Mouse (Mus musculus): ENCODE measurements around the gene Adipor2. TPM values are rescaled to one million over a fixed set of nuclear protein-coding genes. Genes with fewer than 3 reads are reported as not detected.

Gene Adipor2
- 35.3 and 42.0 TPM in 2 replicates for polyA plus RNA-seq (2015; fragmentation: Nextera tagmentation; extraction: Ambion mirVana)

DNA sequence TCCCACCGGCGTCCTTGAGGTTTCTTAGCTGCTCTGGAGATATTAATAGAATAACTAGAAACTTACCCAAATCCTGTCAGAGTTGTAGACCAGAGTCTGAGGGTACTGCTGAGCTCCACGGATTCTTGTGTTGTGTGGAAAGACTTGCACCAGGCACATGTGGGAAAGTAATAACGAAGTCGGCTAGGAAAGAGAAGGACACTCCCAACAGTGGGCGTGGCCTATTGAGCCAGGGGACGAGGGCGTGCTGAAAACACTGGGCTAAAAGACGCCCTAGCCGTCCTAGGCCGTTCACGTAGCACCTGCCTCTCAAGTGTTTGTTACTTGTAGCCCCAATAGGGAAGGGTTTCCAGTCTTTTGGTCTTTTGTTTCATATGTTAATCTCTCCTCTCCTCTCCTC is at the start of gene Adipor2:
Gene Adipor2 (minus strand): TSS at position 351 of the 400 bp plus-strand sequence.
- Histone ChIP-seq H3K9ac (replicated peaks) (no peak within 1 kb of the TSS), H3K27me3 (replicated peaks) (no peaks in the 10 kb centered on the region), H3K4me2 (peak within 1 kb of the TSS; percentile 40), H3K27ac (replicated peaks) (no peak within 1 kb of the TSS), H3K4me1 (peaks cover 12% of the 10 kb centered on the region), H3K4me3 (replicated peaks) (no peak within 1 kb of the TSS), H3K9me3 (replicated peaks) (no peaks in the 10 kb centered on the region), H3K36me3 (no peaks in the 10 kb centered on the region)
- ATAC-seq (ENCODE audit: low FRiP score): no peak
- 6% methylated on average over 12 of the region's 12 CpGs for WGBS

DNA sequence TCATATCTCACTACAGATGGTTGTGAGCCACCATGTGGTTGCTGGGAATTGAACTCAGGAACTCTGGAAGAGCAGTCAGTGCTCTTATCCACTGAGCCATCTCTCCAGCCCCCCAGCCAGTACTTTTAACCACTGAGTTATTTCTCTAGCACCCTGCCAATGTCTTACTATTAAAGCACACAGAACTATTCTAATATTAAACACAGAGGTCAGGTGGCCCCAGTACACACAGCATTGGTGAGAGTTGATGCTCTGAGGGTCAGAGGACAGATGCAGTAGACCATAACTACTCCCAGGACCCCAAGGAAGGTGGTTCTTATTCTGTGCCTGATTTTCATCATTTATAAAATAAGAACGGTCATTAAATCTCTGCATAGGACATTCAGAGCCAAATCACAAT is 48.7 kb upstream of the Adipor2 start:
- WGBS: 100% methylated on average over 1 of the region's 1 CpGs
- no peak overlapping the region for H3K27ac ChIP-seq (replicated peaks)
- ATAC-seq (ENCODE audit: low FRiP score): no peak

DNA sequence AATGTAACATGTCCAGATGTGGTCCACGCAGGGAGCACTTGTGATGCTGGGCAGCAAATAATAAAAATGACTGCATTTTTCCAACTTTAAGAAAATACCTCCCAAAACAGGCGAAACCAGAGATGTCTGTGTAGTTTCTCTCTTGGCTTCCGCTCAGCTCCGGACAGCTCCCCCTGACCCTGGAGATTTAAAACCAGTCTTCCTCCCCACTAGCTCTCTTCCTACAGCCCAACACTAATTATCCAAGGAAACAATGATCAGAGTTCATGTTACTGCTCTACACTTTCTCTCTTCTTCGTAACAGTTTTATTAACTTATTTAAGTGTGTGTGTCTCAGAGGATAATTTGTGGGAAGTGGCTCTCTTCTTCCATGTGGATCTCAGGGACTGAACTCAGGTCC is 42.9 kb upstream of the Adipor2 start:
- 70% methylated on average over 5 of the region's 5 CpGs for WGBS
- Histone ChIP-seq H3K9me3 (replicated peaks) (no peaks in the 10 kb centered on the region), H3K27ac (replicated peaks) (no peak overlapping the region), H3K4me3 (replicated peaks) (no peak overlapping the region), H3K9ac (replicated peaks) (no peak overlapping the region), H3K27me3 (replicated peaks) (no peaks in the 10 kb centered on the region), H3K36me3 (no peaks in the 10 kb centered on the region), H3K4me2 (no peak overlapping the region), H3K4me1 (0 out of 2 replicates have a peak, but pooled peaks cover 3% of the 10 kb centered on the region)
- ATAC-seq (ENCODE audit: low FRiP score): no peak

More for the DNA sequence above, 48.7 kb upstream of the Adipor2 start:
- Histone ChIP-seq H3K4me3 (replicated peaks) (no peak overlapping the region), H3K27me3 (replicated peaks) (no peaks in the 10 kb centered on the region), H3K36me3 (no peaks in the 10 kb centered on the region), H3K9me3 (replicated peaks) (no peaks in the 10 kb centered on the region), H3K4me2 (no peak overlapping the region), H3K9ac (replicated peaks) (no peak overlapping the region), H3K4me1 (no peaks in the 10 kb centered on the region)

DNA sequence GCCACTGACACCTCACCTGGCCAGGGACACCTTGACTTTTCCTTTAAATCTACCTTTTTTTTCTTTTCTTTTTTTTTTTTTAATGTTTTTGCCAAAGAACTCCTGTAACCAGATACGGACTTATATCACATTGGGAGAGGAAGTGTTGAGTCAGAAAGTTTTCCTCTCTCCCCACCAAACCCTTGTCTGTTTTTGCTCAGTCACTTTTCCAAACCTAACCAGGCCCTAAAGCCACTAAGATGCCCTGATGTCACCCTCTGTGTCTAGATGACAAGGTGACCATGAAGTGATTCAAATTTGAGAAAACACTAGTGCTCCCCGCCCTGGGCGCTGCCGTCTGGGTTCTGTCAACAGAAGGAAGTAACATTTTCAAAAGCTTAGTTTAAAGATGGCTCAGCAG is 41.5 kb upstream of the Adipor2 start:
- Histone ChIP-seq H3K4me1 (0 out of 2 replicates have a peak, but pooled peaks cover 3% of the 10 kb centered on the region), H3K9me3 (replicated peaks) (no peaks in the 10 kb centered on the region), H3K4me3 (replicated peaks) (no peak overlapping the region), H3K36me3 (no peaks in the 10 kb centered on the region), H3K9ac (replicated peaks) (no peak overlapping the region), H3K4me2 (no peak overlapping the region), H3K27ac (replicated peaks) (no peak overlapping the region), H3K27me3 (replicated peaks) (no peaks in the 10 kb centered on the region)
- ATAC-seq (ENCODE audit: low FRiP score): no peak
- 89% methylated on average over 4 of the region's 4 CpGs for WGBS

DNA sequence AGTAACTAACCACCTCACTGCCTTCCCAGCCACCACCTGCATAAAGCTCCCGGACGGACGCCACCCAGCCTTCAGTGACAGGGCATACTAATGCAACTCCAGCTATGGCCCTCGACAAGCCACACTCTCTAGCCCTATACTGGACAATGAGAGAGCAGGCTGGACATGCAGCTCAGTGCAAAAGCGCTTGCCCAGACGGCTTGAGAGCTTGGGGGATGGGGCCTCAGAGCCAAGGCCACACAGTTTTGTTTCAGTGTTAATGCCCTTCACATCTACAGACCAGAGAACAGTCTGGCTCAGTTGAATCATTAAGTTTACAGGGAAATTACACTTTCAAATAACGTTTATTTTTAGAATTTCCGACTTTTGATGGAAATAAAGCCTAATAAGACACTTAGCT is 40.7 kb upstream of the Adipor2 start:
- Histone ChIP-seq H3K27ac (replicated peaks) (no peak overlapping the region; the same call in 1 of the 2 replicates), H3K36me3 (no peaks in the 10 kb centered on the region), H3K9me3 (replicated peaks) (no peaks in the 10 kb centered on the region), H3K4me3 (replicated peaks) (no peak overlapping the region), H3K4me2 (no peak overlapping the region), H3K9ac (replicated peaks) (no peak overlapping the region), H3K27me3 (replicated peaks) (no peaks in the 10 kb centered on the region), H3K4me1 (peaks cover 4% of the 10 kb centered on the region)
- no peak for ATAC-seq (ENCODE audit: low FRiP score)
- WGBS: 58% methylated on average over 8 of the region's 8 CpGs

DNA sequence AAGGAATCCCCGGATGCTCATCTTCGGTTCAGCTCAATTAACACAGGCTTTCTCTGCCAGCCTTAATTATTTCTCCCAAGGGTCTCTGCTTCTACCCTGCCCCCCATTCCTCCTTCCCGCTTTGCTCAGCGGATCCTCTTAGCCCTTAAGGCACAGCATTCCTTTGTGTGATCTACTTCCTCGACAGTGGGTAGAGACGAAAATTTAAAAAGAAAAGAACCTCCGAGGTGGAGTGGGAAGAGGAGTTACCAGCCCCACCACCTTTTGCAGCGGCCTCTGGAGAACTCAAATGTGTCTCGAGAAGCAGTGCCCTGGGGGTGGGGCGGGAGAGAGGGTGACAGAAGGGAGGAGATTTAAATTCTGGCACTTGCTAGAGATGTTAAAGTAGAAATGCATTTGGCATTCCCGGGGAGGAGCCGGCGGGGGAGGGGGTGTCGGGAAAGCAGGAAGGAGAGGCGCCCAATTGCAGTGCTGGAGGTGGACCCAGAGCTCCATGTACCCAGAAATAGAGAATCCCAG is 34.5 kb upstream of the Adipor2 start:
- no peaks in the 10 kb centered on the region for H3K36me3 ChIP-seq
- H3K4me1 ChIP-seq: peaks cover 47% of the 10 kb centered on the region
- ATAC-seq (ENCODE audit: low FRiP score): peak; percentile 73
- peak overlapping the region; percentile 36 for H3K4me3 ChIP-seq (replicated peaks)
- H3K9ac ChIP-seq (replicated peaks): peak overlapping the region; percentile 51
- peak overlapping the region; percentile 71 for H3K4me2 ChIP-seq
- peak overlapping the region; percentile 92 for H3K27ac ChIP-seq (replicated peaks)
- under 1% methylated on average over 15 of the region's 15 CpGs for WGBS
- H3K27me3 ChIP-seq (replicated peaks): no peaks in the 10 kb centered on the region
- H3K9me3 ChIP-seq (replicated peaks): no peaks in the 10 kb centered on the region

DNA sequence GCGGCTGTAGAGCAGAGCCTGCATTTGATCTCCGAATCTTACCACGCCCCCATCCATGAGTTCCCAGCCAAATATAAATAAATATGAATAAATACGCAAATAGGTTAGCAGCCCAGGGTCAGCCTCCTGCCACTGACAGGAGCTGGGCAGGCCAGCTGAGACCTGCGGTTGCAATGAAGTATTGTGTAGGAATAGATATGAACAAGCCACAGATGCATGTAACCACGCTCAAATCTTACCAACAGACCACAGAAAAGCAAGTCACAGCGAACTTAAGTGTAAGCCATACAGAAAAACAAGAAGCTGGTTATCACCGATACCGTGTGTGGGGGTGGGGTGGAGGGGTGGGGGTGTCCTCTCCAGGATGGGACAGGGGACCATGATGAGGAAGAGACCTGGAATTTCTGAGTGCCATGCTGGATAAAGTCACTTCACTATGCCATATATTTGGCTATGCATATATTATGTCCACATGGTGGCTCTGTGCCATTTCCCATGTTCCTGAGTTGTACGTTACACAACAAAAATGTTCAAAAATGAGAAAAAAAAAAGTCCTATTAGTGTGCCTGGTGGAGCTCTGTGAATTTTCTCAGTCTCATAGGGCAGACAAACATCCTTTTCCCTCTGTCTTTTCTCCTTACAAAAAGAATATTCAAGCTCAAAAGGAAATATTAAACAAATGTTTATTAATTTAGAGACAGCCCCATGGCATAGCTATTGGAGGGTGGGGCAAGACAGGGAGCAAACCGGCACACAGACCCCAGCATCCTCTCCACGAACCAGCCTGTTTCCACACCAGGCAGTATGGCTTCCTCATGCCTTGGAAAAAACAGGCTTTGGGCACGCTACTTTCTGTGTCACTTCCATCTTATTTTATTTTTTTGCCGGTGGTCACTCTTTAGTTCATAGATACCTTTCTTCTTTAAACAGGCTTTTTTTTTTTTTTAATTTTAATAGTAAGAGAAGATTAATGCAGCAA is 33.8 kb upstream of the Adipor2 start:
- 30% methylated on average over 14 of the region's 14 CpGs for WGBS
- H3K4me1 ChIP-seq: peaks cover 47% of the 10 kb centered on the region
- no peaks in the 10 kb centered on the region for H3K27me3 ChIP-seq (replicated peaks)
- H3K9ac ChIP-seq (replicated peaks): peak overlapping the region; percentile 51; the same call in 1 of the 2 replicates
- peak overlapping the region; percentile 71 for H3K4me2 ChIP-seq
- H3K4me3 ChIP-seq (replicated peaks): peak overlapping the region; percentile 36
- no peaks in the 10 kb centered on the region for H3K9me3 ChIP-seq (replicated peaks)
- peak overlapping the region; percentile 92 for H3K27ac ChIP-seq (replicated peaks)
- H3K36me3 ChIP-seq: no peaks in the 10 kb centered on the region
- ATAC-seq (ENCODE audit: low FRiP score): no peak; the same call in 1 of the 2 replicates

DNA sequence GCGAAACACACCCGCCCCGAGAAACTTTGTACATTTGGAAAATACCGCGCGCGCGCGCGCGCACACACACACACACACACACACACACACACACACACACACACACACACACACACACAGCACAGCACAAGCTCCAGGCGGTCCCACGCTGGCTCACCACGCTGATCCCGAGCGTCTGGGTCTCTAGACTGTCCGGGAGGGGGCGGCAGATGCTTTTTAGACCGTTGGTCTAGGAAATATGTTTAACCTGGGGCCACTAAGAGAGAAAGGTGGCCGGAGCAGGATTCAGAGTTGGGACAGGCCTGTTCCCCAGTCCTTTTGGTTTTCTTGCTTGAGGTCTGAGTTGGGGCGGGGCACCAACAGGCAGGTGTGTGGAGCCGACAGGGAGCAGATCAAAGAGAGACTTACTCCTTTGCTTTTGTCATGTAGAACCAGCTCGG is 31.6 kb upstream of the Adipor2 start:
- Histone ChIP-seq H3K4me1 (peaks cover 47% of the 10 kb centered on the region), H3K27ac (replicated peaks) (no peak overlapping the region), H3K27me3 (replicated peaks) (no peaks in the 10 kb centered on the region), H3K9ac (replicated peaks) (no peak overlapping the region), H3K4me2 (peak overlapping the region; percentile 60), H3K4me3 (replicated peaks) (peak overlapping the region; percentile 29), H3K36me3 (no peaks in the 10 kb centered on the region), H3K9me3 (replicated peaks) (no peaks in the 10 kb centered on the region)
- 0 out of 2 replicates have a peak, but pooled peaks have one; percentile 23 for ATAC-seq (ENCODE audit: low FRiP score)
- WGBS: 2% methylated on average over 23 of the region's 23 CpGs

DNA sequence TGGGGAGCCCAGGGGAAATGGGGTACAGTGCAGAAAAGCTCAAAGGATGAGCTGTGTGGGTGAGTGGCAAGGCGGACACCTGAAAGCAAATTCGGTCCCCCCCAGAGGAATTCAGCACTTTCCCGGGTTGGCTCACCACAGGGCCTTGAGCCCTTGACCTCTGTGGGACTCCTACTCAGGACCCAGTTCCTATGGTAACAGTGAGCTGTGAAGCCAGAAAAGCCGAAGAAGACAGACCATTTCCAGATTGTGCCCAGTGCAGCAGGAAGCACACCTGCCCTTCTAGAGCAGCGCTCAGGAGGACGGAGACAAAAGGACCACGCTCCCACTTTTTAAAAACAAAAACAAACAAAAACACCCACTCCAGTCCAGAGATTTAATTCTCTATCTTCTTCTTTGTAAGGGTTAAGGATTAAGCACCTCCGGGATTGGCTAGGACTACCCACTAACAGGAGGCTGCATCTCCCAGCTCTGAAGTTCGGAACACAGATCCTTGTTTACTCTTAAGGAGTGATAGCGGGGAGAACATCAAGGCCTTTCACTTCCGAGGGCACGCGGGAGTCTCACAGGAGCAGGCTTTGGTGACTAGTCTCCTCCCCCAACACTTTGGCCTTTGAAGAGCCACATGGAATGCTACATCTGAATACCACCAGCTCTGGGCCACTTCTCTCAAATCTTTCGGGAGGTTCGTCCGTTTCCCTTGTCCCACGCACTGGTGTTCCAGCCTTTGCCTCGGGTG is 31.0 kb upstream of the Adipor2 start:
- no peaks in the 10 kb centered on the region for H3K36me3 ChIP-seq
- 8% methylated on average over 18 of the region's 18 CpGs for WGBS
- H3K9ac ChIP-seq (replicated peaks): no peak overlapping the region
- H3K9me3 ChIP-seq (replicated peaks): no peaks in the 10 kb centered on the region
- H3K4me1 ChIP-seq: peaks cover 52% of the 10 kb centered on the region
- no peak for ATAC-seq (ENCODE audit: low FRiP score)
- peak overlapping the region; percentile 29 for H3K4me3 ChIP-seq (replicated peaks)
- H3K4me2 ChIP-seq: peak overlapping the region; percentile 60
- H3K27me3 ChIP-seq (replicated peaks): no peaks in the 10 kb centered on the region
- H3K27ac ChIP-seq (replicated peaks): no peak overlapping the region

DNA sequence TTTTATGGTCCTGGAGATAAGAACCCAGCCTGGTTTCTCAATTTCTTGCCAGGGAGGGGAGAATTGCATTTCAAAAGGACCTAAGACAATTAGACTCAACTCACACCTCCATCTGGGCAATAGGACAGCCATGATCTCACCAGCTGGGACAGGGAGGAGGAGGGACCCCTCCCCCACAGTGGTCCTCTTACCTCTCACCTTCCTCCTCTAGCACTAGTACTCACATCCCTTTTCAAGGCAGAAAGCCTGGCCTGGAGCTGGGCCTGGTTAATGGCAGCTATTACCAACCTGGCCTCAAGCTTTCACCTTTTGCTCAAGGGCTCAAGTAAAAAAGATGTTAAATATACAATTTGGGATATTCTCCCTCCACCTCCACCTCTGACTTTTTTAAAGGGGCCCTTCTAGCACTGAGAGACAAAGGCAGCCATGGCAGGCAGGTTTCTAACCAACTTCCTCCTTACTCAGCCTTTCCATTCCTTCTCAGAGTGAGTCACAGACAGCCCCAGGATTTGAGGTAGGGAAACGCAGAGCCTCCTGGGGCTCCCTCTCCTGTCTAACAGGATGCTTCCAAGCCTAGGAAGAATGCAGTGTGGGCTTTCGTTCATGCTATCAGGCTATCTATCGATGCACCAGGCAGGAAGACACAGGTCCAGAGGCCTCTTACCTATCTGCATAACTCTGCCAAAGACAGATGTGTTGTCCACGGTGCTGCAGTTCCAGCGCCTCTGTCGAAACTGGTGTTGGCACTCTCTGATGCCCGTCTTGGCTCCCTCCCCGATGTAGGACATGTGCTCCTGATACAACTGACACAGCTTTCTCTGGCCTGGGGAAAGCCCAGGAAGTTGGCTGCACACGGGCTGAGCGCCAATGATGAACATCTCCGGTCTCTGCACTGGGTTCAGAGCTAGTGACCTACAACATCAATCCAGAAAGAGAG is 28.4 kb upstream of the Adipor2 start:
- Histone ChIP-seq H3K36me3 (no peaks in the 10 kb centered on the region), H3K27ac (replicated peaks) (no peak overlapping the region), H3K4me2 (no peak overlapping the region), H3K4me1 (peaks cover 29% of the 10 kb centered on the region), H3K9me3 (replicated peaks) (no peaks in the 10 kb centered on the region), H3K27me3 (replicated peaks) (no peaks in the 10 kb centered on the region), H3K4me3 (replicated peaks) (no peak overlapping the region), H3K9ac (replicated peaks) (no peak overlapping the region)
- 75% methylated on average over 11 of the region's 11 CpGs for WGBS
- no peak for ATAC-seq (ENCODE audit: low FRiP score)

All from neural tube, embryonic 15.5 days (tissue).